Comparison of ENCODE assay signal across 24 mouse cellular contexts in the genomic region with DNA sequence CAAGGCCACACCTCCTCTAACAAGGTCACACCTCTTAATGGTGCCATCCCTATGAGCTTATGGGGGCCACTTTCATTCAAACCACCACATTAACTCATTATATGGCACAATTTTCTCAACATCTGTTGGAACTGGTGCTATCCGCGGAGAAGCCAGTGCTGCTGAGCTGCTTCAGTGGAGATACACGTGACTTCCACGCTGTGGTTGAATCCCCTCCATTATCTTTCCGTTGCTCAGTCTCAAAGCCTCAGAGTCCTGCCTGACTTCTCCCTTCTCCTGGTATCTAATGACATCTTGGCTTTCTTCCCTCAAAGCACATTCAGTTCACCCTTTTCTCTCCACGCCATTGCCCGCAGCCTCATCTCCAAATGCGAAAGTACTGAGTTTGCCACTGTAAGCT. TPM values are rescaled to one million over a fixed set of nuclear protein-coding genes. Genes with fewer than 3 reads are reported as not detected.
A peak's percentile ranks its signal among the peaks of the same experiment; 100 is the strongest.
DNase-seq lines count a peak whose midpoint lies in the region; ATAC-seq lines count a peak whose summit lies in the region.
"Had no signal": no experiment of that assay in that cellular context is flagged by ENCODE, and none has a peak within 500 bp of the region (broad histone marks: within the 10 kb centered on the region; RNA-seq: fewer than 3 reads in every experiment).

No protein-coding gene starts in this region.

- no peaks in the 10 kb centered on the region for H3K27me3 ChIP-seq in midbrain, embryonic 11.5 days (ENCODE audit: control insufficient read depth, insufficient read depth, low read length)
- no peaks in the 10 kb centered on the region for H3K27me3 ChIP-seq in midbrain, embryonic 15.5 days (replicated peaks)
- H3K27me3 ChIP-seq in hindbrain, embryonic 14.5 days (ENCODE audit: control insufficient read depth, insufficient read depth, low read length), result no peaks in the 10 kb centered on the region
- H3K27me3 ChIP-seq: forebrain, embryonic 13.5 days; heart, embryonic 13.5 days; hindbrain, embryonic 15.5 days had no signal

- no peak for ATAC-seq in midbrain, embryonic 11.5 days (ENCODE audit: low FRiP score)
- no peak for ATAC-seq in midbrain, embryonic 15.5 days (replicated peaks)
- peak; percentile 55; the same call in 1 of the 2 replicates for ATAC-seq in megakaryocyte-erythroid progenitor cell, adult 5-6 weeks (replicated peaks; ENCODE audit: low FRiP score, low TSS enrichment, poor library complexity, severe bottlenecking)
- no peak for ATAC-seq in hindbrain, embryonic 14.5 days (ENCODE audit: low FRiP score)
- ATAC-seq: CD4-positive, CD25-positive, alpha-beta regulatory T cell, adult 4 months; forebrain, embryonic 13.5 days; forebrain, embryonic 16.5 days had no signal

- no peak overlapping the region for H3K4me3 ChIP-seq in midbrain, embryonic 11.5 days (ENCODE audit: low read depth, low read length)
- H3K4me3 ChIP-seq in midbrain, embryonic 15.5 days, result no peak overlapping the region
- H3K4me3 ChIP-seq in hindbrain, embryonic 14.5 days (replicated peaks; ENCODE audit: low read length), result no peak overlapping the region
- H3K4me3 ChIP-seq: forebrain, embryonic 10.5 days; forebrain, embryonic 13.5 days; heart, adult 2 months; heart, embryonic 10.5 days; heart, embryonic 13.5 days; hindbrain, embryonic 15.5 days had no signal

- DNase-seq in midbrain, embryonic 11.5 days (ENCODE audit: low spot score, missing footprints), result peak; percentile 21
- DNase-seq in MEL-GATA-1-ER (ENCODE audit: extremely low read depth, low read depth), result peak; percentile 83
- no peak for DNase-seq in hindbrain, embryonic 14.5 days (ENCODE audit: low spot score)
- no peak for DNase-seq in layer of hippocampus, adult 9-10 months (ENCODE audit: low spot score)
- DNase-seq: adrenal gland, adult 2 months; adrenal gland, postnatal 14 days; cerebellum, adult 11-12 months; cerebellum, adult 8-10 months; cerebellum, postnatal 10 days; cerebellum, postnatal 36 days; gastrocnemius, postnatal 10 days; gastrocnemius, postnatal 36 days; heart, adult 2 months; heart, postnatal 14 days; heart, postnatal 4 days had no signal

- H3K9me3 ChIP-seq in midbrain, embryonic 11.5 days (ENCODE audit: control insufficient read depth, low read length), result no peaks in the 10 kb centered on the region
- H3K9me3 ChIP-seq in midbrain, embryonic 15.5 days, result no peaks in the 10 kb centered on the region
- no peaks in the 10 kb centered on the region for H3K9me3 ChIP-seq in hindbrain, embryonic 14.5 days (ENCODE audit: control insufficient read depth, low read length)
- H3K9me3 ChIP-seq: forebrain, embryonic 10.5 days; forebrain, embryonic 13.5 days; heart, embryonic 10.5 days; heart, embryonic 13.5 days; hindbrain, embryonic 15.5 days had no signal

- no peak overlapping the region for H3K27ac ChIP-seq in midbrain, embryonic 11.5 days (ENCODE audit: low read depth, low read length)
- H3K27ac ChIP-seq in midbrain, embryonic 15.5 days, result no peak overlapping the region
- no peak overlapping the region for H3K27ac ChIP-seq in hindbrain, embryonic 14.5 days
- H3K27ac ChIP-seq: forebrain, embryonic 10.5 days; forebrain, embryonic 13.5 days; heart, adult 2 months; heart, embryonic 10.5 days; heart, embryonic 13.5 days; hindbrain, embryonic 15.5 days had no signal

- no peak overlapping the region for H3K4me2 ChIP-seq in midbrain, embryonic 11.5 days
- H3K4me2 ChIP-seq in midbrain, embryonic 15.5 days, result no peak overlapping the region
- no peak overlapping the region for H3K4me2 ChIP-seq in hindbrain, embryonic 14.5 days (replicated peaks)
- H3K4me2 ChIP-seq: forebrain, embryonic 13.5 days; heart, embryonic 13.5 days; hindbrain, embryonic 15.5 days had no signal

- H3K4me1 ChIP-seq in midbrain, embryonic 11.5 days (ENCODE audit: control insufficient read depth, insufficient read depth, low read length), result peaks cover 2% of the 10 kb centered on the region; the same call in 1 of the 2 replicates
- H3K4me1 ChIP-seq in midbrain, embryonic 15.5 days, result peaks cover 5% of the 10 kb centered on the region; the same call in 1 of the 2 replicates
- no peaks in the 10 kb centered on the region for H3K4me1 ChIP-seq in hindbrain, embryonic 14.5 days (replicated peaks; ENCODE audit: control insufficient read depth, insufficient read depth, low read length)
- H3K4me1 ChIP-seq: hindbrain, embryonic 15.5 days had no signal

- 90% methylated on average over 8 of the region's 8 CpGs for WGBS in midbrain, embryonic 11.5 days
- 89% methylated on average over 8 of the region's 8 CpGs for WGBS in midbrain, embryonic 15.5 days
- 92% methylated on average over 8 of the region's 8 CpGs for WGBS in hindbrain, embryonic 14.5 days

- no peak overlapping the region for H3K9ac ChIP-seq in midbrain, embryonic 11.5 days (ENCODE audit: low read length)
- H3K9ac ChIP-seq in midbrain, embryonic 15.5 days, result no peak overlapping the region
- H3K9ac ChIP-seq in hindbrain, embryonic 14.5 days, result no peak overlapping the region
- H3K9ac ChIP-seq: forebrain, embryonic 13.5 days; heart, embryonic 13.5 days; hindbrain, embryonic 15.5 days had no signal

- H3K36me3 ChIP-seq in midbrain, embryonic 11.5 days (ENCODE audit: control insufficient read depth, insufficient read depth, low read length), result no peaks in the 10 kb centered on the region
- H3K36me3 ChIP-seq in midbrain, embryonic 15.5 days (replicated peaks), result no peaks in the 10 kb centered on the region
- H3K36me3 ChIP-seq in hindbrain, embryonic 14.5 days (replicated peaks; ENCODE audit: control insufficient read depth, insufficient read depth), result no peaks in the 10 kb centered on the region
- H3K36me3 ChIP-seq: forebrain, embryonic 10.5 days; heart, embryonic 10.5 days; heart, embryonic 13.5 days; hindbrain, embryonic 15.5 days had no signal

RNA-seq across cellular contexts. Expression of gene Acp6, which starts 38.0 kb away (rescaled TPM):
- polyA plus RNA-seq in midbrain, embryonic 11.5 days (2014; fragmentation: Nextera tagmentation; extraction: Ambion mirVana), result 25.1 and 27.7 TPM in 2 replicates
- 21.6 and 22.4 TPM in 2 replicates for polyA plus RNA-seq in midbrain, embryonic 15.5 days (2015; fragmentation: Nextera tagmentation; extraction: Ambion mirVana)
- 52.5 and 68.5 TPM in 2 replicates for total RNA-seq in megakaryocyte-erythroid progenitor cell, adult 5-6 weeks (2014; fragmentation: Nextera tagmentation)
- 26.0 and 39.8 TPM in 2 replicates for total RNA-seq in megakaryocyte-erythroid progenitor cell, adult 5-6 weeks (2017)
- polyA plus RNA-seq in hindbrain, embryonic 14.5 days (2014; fragmentation: Nextera tagmentation; extraction: Ambion mirVana), result 14.1 and 16.6 TPM in 2 replicates

Comparison
In these comparisons a context has a peak if more than half of its experiments do, and no peak if none do; other contexts are left out.
1. DNase-seq: peak in midbrain, embryonic 11.5 days (single experiment) and MEL-GATA-1-ER (single experiment); none in hindbrain, embryonic 14.5 days (single experiment) and layer of hippocampus, adult 9-10 months (single experiment).